Mouse (Mus musculus) MEL (cell line): ENCODE results near the gene Ckap4.

Experiments used
- CHD1 ChIP-seq: IDR thresholded peaks from 2 replicates; pipeline ENCODE4 v1.6.1; 2012; ENCODE audit warnings: low read depth, mild to moderate bottlenecking, inconsistent platforms, low read length, improper control_type of control experiment
- EP300 ChIP-seq, 2 experiments: IDR thresholded peaks; 2 replicates each; pipeline ENCODE4 v1.6.1; 2011; ENCODE audit warnings: improper control_type of control experiment in 2 of 2, low read length in 2 of 2, low read depth in 1 of 2, mild to moderate bottlenecking in 1 of 2
- KAT2A ChIP-seq: conservative IDR thresholded peaks from 2 replicates; pipeline ENCODE4 v1.6.1; 2012; ENCODE audit warnings: low read depth, low read length, improper control_type of control experiment, inconsistent platforms
- TBP ChIP-seq: IDR thresholded peaks from 2 replicates; pipeline ENCODE4 v1.8.0; 2011; ENCODE audit warnings: low read depth, low read length, improper control_type of control experiment
- USF2 ChIP-seq, 2 experiments: IDR thresholded peaks; 2 replicates each; pipeline ENCODE4 v1.6.1; 2011 to 2012; ENCODE audit warnings: improper control_type of control experiment in 2 of 2, low read length in 2 of 2, borderline replicate concordance in 1 of 2, inconsistent platforms in 1 of 2, low read depth in 1 of 2, mild to moderate bottlenecking in 1 of 2; ENCODE audit not compliant: insufficient read depth in 1 of 2

GRCm38 (mm10) chr10:84542802-84543658 is 9.2 kb upstream of the Ckap4 start:
- TF ChIP-seq TBP, result no peak
- no peak; the same call in 1 of the 2 replicates for TF ChIP-seq KAT2A
- TF ChIP-seq USF2 (IDR thresholded peaks at IDR 0.05; ENCODE audit: borderline replicate concordance in 1 of 2, insufficient read depth in 1 of 2, low read depth in 1 of 2, low read length in 2 of 2), result 0 out of 4 replicates have a peak, but pooled peaks of 1 of the 2 experiments have one; percentile 44
- peak; percentile 68 to 90 for TF ChIP-seq EP300 (IDR thresholded peaks at IDR 0.05; ENCODE audit: low read depth in 1 of 2, low read length in 2 of 2)
- no peak for TF ChIP-seq CHD1
